Mouse (Mus musculus) embryonic facial prominence, embryonic 11.5 days (tissue): ENCODE measurements at regions not wholly inside any gene's neighbourhood (a gene's known extent, or its start where the extent isn't known, plus 50 kb on each side); places are given as distances from the start of the nearest gene placed in this dataset.

Experiments used
- ATAC-seq: fragments of 200-750 bp; cut with Nextera tagmentation; replicated peaks from 2 replicates; pipeline ENCODE4 v1.8.0; 2017; ENCODE audit warnings: low read depth; ENCODE audit not compliant: insufficient number of reproducible peaks, low FRiP score, low TSS enrichment
- DNase-seq: peaks from one replicate; pipeline ENCODE4 v3.0.0-alpha.2; 2015; ENCODE audit warnings: low spot score
- H3K27ac ChIP-seq: fragments of 300-500 bp; sonication (generic); replicated peaks from 2 replicates; pipeline ENCODE4 v1.5.1; 2014; ENCODE audit warnings: mild to moderate bottlenecking, low read depth, low read length, control low read depth
- H3K27me3 ChIP-seq: fragments of 300-500 bp; sonication (generic); 2 replicates; pipeline ENCODE4 v1.6.1; 2014; ENCODE audit warnings: mild to moderate bottlenecking, low read length, moderate library complexity, mixed read lengths; ENCODE audit not compliant: control insufficient read depth, insufficient read depth
- H3K36me3 ChIP-seq: fragments of 300-500 bp; sonication (generic); replicated peaks from 2 replicates; pipeline ENCODE4 v1.6.1; 2014; ENCODE audit warnings: low read depth, mild to moderate bottlenecking, low read length, moderate library complexity, mixed read lengths; ENCODE audit not compliant: control insufficient read depth, insufficient read depth
- H3K4me1 ChIP-seq: fragments of 300-500 bp; sonication (generic); 2 replicates; pipeline ENCODE4 v1.6.1; 2014; ENCODE audit warnings: low read length, mixed read lengths; ENCODE audit not compliant: control insufficient read depth, insufficient read depth
- H3K4me2 ChIP-seq: fragments of 300-500 bp; sonication (generic); 2 replicates; pipeline ENCODE4 v1.6.1; 2014; ENCODE audit warnings: low read depth, mild to moderate bottlenecking, control low read depth, low read length, moderate library complexity
- H3K4me3 ChIP-seq: fragments of 300-500 bp; sonication (generic); 2 replicates; pipeline ENCODE4 v1.5.1; 2014; ENCODE audit warnings: low read depth, low read length, control low read depth
- H3K9ac ChIP-seq: fragments of 300-500 bp; sonication (generic); replicated peaks from 2 replicates; pipeline ENCODE4 v1.6.1; 2014; ENCODE audit warnings: mild to moderate bottlenecking, control low read depth, low read length
- H3K9me3 ChIP-seq: fragments of 300-500 bp; sonication (generic); replicated peaks from 2 replicates; pipeline ENCODE4 v1.6.1; 2016; ENCODE audit warnings: mild to moderate bottlenecking, low read length, inconsistent platforms, mixed read lengths; ENCODE audit not compliant: control insufficient read depth
- WGBS: fragments of 180-500 bp; shearing (Covaris S2); extraction: QIAGEN DNeasy Blood & Tissue Kit; methylation state at CpG from one replicate; pipeline ENCODE4 v1.1.7; 2014; 5-methylcytosine and 5-hydroxymethylcytosine counted together

GRCm38 (mm10) chr19:52503331-52503730 lies 239.2 kb downstream of the Ins1 start:
- Histone ChIP-seq H3K27me3 (no peaks in the 10 kb centered on the region), H3K4me2 (no peak overlapping the region), H3K4me1 (no peaks in the 10 kb centered on the region), H3K9me3 (no peaks in the 10 kb centered on the region), H3K36me3 (no peaks in the 10 kb centered on the region), H3K9ac (no peak overlapping the region), H3K4me3 (no peak overlapping the region), H3K27ac (no peak overlapping the region)
- DNase-seq (no peak), ATAC-seq (no peak)
- 77% methylated on average over 4 of the region's 4 CpGs for WGBS
